Mouse (Mus musculus): ENCODE data around the gene Bace1. TPM values are rescaled to one million over a fixed set of nuclear protein-coding genes. Genes with fewer than 3 reads are reported as not detected.

The Bace1 gene
- polyA plus RNA-seq (2016; fragmentation: Nextera tagmentation; extraction: Ambion mirVana): 35.4 and 36.5 TPM in 2 replicates

DNA sequence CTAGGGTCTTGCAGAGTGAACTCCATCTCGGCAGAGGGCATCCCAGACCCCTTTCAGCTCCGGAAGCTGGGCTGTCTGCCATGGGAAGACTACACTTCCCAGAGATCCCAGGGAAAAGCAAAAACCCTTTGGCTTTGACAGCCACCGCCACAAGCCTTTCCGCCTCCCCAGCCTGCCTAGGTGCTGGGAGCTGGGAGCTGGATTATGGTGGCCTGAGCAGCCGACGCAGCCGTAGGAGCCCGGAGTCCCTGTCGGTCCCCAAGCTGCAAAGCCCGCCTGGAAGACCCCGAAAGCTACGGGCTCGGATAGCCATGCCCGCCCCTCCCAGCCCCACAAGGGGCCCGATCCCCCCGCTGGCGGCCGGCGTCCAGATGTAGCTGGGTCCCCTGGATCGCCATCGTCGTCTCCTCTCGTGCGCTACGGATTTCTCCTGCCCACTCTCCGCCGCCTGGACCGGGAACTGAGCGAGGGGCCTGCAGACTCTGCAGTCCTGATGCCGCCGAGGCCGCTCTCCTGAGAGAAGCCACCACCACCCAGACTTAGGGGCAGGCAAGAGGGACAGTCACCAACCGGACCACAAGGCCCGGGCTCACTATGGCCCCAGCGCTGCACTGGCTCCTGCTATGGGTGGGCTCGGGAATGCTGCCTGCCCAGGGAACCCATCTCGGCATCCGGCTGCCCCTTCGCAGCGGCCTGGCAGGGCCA lies at the start of gene Bace1:
Gene Bace1 (plus strand): TSS at position 147 of the 705 bp plus-strand sequence.
- peak; percentile 92 for ATAC-seq (ENCODE audit: low FRiP score)
- H3K27ac ChIP-seq: peak within 1 kb of the TSS; percentile 5; the same call in 1 of the 2 replicates
- peak within 1 kb of the TSS; percentile 67 for H3K4me3 ChIP-seq (replicated peaks)
- peak within 1 kb of the TSS; percentile 97 for H3K4me2 ChIP-seq
- peaks cover 38% of the 10 kb centered on the region for H3K4me1 ChIP-seq
- no peaks in the 10 kb centered on the region for H3K9me3 ChIP-seq
- under 1% methylated on average over 37 of the region's 40 CpGs for WGBS
- H3K9ac ChIP-seq: peak within 1 kb of the TSS; percentile 89
- no peaks in the 10 kb centered on the region for H3K27me3 ChIP-seq
- H3K36me3 ChIP-seq (replicated peaks): no peaks in the 10 kb centered on the region

DNA sequence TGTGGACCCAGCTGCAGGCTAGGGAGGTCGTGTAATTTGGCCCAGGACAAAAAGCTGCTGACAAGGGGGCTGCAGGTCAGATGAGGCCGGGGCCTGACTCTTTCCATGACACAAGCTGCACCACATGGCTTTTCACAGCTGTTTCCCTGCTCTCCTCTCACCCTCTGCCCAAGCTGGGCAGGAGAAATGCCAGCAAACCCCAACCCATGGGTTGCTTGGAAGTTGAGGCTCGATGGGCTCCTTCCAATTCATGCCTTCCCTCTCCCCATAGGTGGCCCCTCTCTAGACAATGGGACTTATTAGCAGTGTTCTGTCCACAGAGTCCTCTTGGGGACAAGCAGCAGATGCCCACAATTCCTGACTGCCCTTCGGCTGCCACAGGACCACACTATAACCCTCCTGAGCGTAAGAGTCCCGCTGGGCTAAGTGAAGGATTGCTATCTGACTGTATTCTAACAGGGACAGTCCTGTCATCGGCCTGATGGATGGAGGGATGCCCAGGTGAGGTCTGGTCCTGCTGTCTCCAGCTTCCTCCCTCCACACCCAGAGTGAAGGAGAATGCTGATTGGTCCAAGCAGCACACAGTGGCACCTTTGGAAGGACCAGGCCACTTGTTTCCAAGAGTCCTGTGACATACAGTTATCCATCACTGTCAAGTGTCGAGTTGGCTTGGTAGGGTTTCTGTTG lies 46.8 kb upstream of the Bace1 start:
- no peaks in the 10 kb centered on the region for H3K9me3 ChIP-seq
- peaks cover 22% of the 10 kb centered on the region for H3K36me3 ChIP-seq (replicated peaks)
- H3K27me3 ChIP-seq: no peaks in the 10 kb centered on the region
- no peak overlapping the region for H3K27ac ChIP-seq
- H3K4me2 ChIP-seq: no peak overlapping the region
- 79% methylated on average over 8 of the region's 8 CpGs for WGBS
- no peak for ATAC-seq (ENCODE audit: low FRiP score)
- peaks cover 16% of the 10 kb centered on the region for H3K4me1 ChIP-seq
- no peak overlapping the region for H3K4me3 ChIP-seq (replicated peaks)
- no peak overlapping the region for H3K9ac ChIP-seq

DNA sequence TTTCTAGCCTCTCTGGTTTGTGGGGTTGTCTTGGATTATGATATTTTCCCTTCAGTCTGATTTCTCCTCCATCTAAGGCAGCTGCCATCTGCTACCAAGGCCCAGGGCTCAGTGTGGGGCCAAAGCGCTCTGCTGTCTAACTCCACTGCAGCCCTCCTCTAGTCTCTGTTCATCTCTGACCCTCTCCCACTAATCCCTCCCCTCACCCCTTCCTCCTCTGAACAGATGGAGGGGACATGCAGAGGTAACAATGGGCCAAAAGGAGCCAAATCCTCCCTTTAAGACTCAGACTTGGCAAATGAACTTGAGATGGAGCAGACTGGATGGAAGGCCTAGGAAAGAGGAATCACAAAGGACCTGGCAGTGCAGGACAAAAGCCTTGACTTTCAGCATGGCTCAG lies 46.1 kb upstream of the Bace1 start:
- no peak overlapping the region for H3K4me3 ChIP-seq (replicated peaks)
- no peaks in the 10 kb centered on the region for H3K27me3 ChIP-seq
- peaks cover 22% of the 10 kb centered on the region for H3K36me3 ChIP-seq (replicated peaks)
- no peaks in the 10 kb centered on the region for H3K9me3 ChIP-seq
- 84% methylated on average over 1 of the region's 1 CpGs for WGBS
- no peak for ATAC-seq (ENCODE audit: low FRiP score)
- H3K4me2 ChIP-seq: no peak overlapping the region
- peak overlapping the region; percentile 64; the same call in 1 of the 2 replicates for H3K27ac ChIP-seq
- H3K4me1 ChIP-seq: peaks cover 16% of the 10 kb centered on the region
- H3K9ac ChIP-seq: no peak overlapping the region

DNA sequence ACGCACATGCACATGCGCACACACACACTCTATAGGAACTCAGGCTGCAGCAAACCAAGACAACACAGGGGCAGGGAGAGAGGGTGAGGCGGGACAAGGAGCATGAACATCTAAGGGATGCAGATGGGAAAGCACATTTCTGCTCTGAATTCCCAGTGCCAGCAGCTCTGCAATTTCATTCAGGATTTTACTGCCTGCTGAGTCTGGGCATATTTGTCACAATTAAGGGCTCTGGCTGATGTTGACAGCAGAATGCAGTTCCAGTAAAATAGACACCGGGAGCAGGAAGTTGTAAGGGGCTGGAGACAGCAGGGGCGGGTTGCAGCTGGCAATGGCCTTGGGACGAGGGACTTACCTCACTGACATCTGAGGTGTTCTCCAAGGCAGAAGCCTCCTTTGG lies 44.7 kb upstream of the Bace1 start:
- no peaks in the 10 kb centered on the region for H3K27me3 ChIP-seq
- no peaks in the 10 kb centered on the region for H3K9me3 ChIP-seq
- no peak overlapping the region for H3K4me3 ChIP-seq (replicated peaks)
- no peak overlapping the region for H3K4me2 ChIP-seq
- 0 out of 2 replicates have a peak overlapping the region, but pooled peaks have one; percentile 31 for H3K27ac ChIP-seq
- no peak overlapping the region for H3K9ac ChIP-seq
- ATAC-seq (ENCODE audit: low FRiP score): no peak
- 85% methylated on average over 6 of the region's 6 CpGs for WGBS
- peaks cover 22% of the 10 kb centered on the region for H3K36me3 ChIP-seq (replicated peaks)
- peaks cover 26% of the 10 kb centered on the region for H3K4me1 ChIP-seq

DNA sequence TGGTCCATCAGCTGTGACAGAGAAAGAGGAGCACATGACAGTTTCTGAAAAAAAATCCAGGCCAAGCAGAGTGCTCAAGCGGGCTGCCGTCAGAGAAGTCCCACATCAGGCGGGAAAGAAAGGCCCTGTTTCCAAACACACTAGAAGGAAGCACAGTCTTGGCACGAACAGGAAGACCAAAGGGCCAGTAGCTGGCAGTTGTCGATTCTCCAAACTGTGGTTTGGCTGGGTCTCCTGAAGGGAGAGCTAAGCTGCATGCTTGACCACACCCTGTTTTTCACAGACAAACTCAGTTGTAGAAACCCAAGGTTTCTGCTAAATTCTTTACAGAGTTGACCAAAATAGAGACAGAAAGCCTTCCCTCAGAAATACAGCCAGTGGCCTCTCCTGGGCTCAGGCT lies 42.7 kb upstream of the Bace1 start:
- peaks cover 20% of the 10 kb centered on the region for H3K36me3 ChIP-seq (replicated peaks)
- H3K9me3 ChIP-seq: no peaks in the 10 kb centered on the region
- no peak overlapping the region for H3K4me3 ChIP-seq (replicated peaks)
- no peak overlapping the region for H3K27ac ChIP-seq
- no peak for ATAC-seq (ENCODE audit: low FRiP score)
- WGBS: 88% methylated on average over 5 of the region's 5 CpGs
- no peak overlapping the region for H3K9ac ChIP-seq
- no peaks in the 10 kb centered on the region for H3K27me3 ChIP-seq
- no peak overlapping the region for H3K4me2 ChIP-seq
- H3K4me1 ChIP-seq: peaks cover 26% of the 10 kb centered on the region

DNA sequence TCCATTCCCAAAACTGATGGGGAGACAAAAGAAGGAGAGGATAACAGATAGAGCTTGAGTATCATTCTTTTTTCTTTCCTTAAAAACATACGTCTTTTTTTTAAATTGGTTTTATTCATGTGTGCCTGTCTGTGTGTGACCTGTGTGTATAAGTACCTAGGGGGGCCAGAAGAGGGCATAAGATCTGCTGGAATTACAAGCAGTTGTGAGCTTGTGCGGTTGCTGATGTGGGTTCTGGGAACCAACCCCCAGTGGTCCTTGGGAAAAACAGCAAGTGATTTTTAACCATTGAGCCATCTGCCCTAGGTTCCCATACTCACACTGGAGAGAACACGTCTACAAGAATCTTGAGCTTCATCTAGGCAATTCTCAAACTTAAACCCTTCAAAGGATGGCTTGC lies 41.1 kb upstream of the Bace1 start:
- H3K36me3 ChIP-seq (replicated peaks): peaks cover 25% of the 10 kb centered on the region
- peaks cover 24% of the 10 kb centered on the region for H3K4me1 ChIP-seq
- H3K27ac ChIP-seq: no peak overlapping the region
- no peak overlapping the region for H3K4me3 ChIP-seq (replicated peaks)
- H3K9me3 ChIP-seq: no peaks in the 10 kb centered on the region
- ATAC-seq (ENCODE audit: low FRiP score): no peak
- no peak overlapping the region for H3K4me2 ChIP-seq
- no peak overlapping the region for H3K9ac ChIP-seq
- H3K27me3 ChIP-seq: no peaks in the 10 kb centered on the region
- WGBS: 78% methylated on average over 3 of the region's 3 CpGs

DNA sequence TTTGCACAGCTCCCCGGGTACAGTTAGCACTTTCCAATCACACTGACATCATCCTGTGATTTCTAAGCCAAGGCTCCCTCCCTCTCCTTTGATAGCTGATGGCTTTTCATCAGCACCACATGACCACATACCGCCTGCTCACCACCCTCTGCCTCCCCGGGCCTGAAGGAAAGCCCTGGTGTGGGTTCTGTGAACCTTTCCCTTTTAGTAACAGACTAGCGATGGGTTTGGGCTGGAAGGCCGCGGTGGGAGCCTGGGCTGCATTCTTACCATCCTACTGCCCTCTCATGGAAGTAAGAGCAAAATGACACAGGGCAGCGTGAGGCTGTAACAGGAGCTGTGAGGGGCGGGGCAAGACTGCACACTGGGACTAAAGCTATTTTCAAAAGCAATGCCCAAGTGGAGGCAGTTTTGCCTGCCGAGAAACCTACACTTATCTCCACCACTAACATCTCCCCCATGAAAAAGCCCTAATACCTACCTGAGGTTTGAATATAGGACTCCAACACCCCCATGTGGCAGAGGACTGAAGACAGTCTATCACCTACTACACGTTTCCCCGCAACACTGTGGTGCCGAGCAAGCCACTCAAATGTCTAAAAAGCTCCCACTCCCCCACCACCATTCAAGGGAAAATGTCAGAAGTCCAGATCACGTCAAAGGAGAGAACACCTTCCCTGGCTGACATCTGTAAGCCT lies 39.8 kb upstream of the Bace1 start:
- Histone ChIP-seq H3K27me3 (no peaks in the 10 kb centered on the region), H3K36me3 (replicated peaks) (peaks cover 22% of the 10 kb centered on the region), H3K4me2 (peak overlapping the region; percentile 15; the same call in 1 of the 2 replicates), H3K4me1 (peaks cover 19% of the 10 kb centered on the region), H3K9me3 (no peaks in the 10 kb centered on the region), H3K4me3 (replicated peaks) (no peak overlapping the region), H3K9ac (no peak overlapping the region; the same call in 1 of the 2 replicates), H3K27ac (peak overlapping the region; percentile 63)
- peak; percentile 81 for ATAC-seq (ENCODE audit: low FRiP score)
- 13% methylated on average over 13 of the region's 13 CpGs for WGBS

DNA sequence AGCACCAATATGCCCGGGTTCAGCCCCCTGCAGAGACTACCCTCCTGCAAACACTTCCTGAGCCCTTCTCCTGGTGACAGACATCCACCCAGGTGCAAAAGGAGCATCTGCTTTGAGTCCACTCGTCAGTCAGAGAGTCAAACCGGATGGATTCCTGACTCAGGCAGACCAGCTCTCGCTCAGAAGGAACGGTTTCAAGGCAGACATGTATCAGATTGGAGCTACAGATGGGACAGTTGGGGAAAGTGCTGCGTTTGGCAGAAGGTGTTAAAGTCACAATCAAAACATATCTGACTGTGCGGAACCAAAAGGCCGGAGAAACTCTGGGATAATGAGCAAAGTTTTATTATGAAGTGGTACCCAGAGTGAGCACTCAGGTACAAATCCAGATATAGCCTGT lies 39.0 kb upstream of the Bace1 start:
- H3K4me2 ChIP-seq: no peak overlapping the region
- no peak for ATAC-seq (ENCODE audit: low FRiP score)
- peaks cover 16% of the 10 kb centered on the region for H3K4me1 ChIP-seq
- H3K27me3 ChIP-seq: no peaks in the 10 kb centered on the region
- H3K9ac ChIP-seq: no peak overlapping the region
- WGBS: 80% methylated on average over 8 of the region's 8 CpGs
- peak overlapping the region; percentile 63; the same call in 1 of the 2 replicates for H3K27ac ChIP-seq
- peaks cover 22% of the 10 kb centered on the region for H3K36me3 ChIP-seq (replicated peaks)
- H3K9me3 ChIP-seq: no peaks in the 10 kb centered on the region
- H3K4me3 ChIP-seq (replicated peaks): no peak overlapping the region

DNA sequence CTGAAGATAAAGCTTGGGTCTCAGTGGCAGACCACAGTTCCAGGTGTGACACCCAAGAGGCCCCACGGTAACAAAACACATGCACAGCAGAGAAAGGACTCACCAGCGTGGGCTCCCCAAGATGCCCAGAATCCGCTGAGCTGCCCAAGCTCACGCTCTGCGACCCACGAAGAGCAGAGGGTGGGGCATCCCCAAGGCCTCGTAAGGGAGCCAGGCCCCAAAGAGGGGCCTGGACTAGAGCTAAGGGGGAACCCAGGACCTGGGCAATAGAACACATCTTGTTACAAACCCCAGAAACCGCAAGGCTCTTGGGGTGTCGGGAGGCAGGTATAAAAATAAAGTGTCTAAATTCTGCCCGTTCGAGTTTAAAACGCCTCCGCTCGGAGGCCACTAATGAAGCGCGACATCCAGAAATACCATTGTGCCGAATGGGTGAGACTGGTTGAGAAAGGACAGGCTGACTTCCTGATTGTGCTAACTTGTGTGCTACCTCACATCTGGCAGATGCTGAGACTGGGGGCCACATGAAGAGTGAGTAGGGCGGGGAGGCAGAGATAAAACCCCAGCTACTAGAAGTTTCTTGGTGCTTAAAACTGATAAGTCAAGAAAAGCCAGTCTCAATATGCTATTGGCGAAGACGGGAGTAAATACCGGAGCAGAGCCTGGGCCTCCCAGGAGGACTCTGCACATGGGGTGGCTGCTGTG lies 35.2 kb upstream of the Bace1 start:
- WGBS: 88% methylated on average over 21 of the region's 21 CpGs
- Histone ChIP-seq H3K4me1 (peaks cover 11% of the 10 kb centered on the region), H3K27ac (no peak overlapping the region), H3K4me3 (replicated peaks) (no peak overlapping the region), H3K9me3 (no peaks in the 10 kb centered on the region), H3K4me2 (no peak overlapping the region), H3K36me3 (replicated peaks) (peaks cover 47% of the 10 kb centered on the region), H3K27me3 (no peaks in the 10 kb centered on the region), H3K9ac (no peak overlapping the region)
- no peak for ATAC-seq (ENCODE audit: low FRiP score)

DNA sequence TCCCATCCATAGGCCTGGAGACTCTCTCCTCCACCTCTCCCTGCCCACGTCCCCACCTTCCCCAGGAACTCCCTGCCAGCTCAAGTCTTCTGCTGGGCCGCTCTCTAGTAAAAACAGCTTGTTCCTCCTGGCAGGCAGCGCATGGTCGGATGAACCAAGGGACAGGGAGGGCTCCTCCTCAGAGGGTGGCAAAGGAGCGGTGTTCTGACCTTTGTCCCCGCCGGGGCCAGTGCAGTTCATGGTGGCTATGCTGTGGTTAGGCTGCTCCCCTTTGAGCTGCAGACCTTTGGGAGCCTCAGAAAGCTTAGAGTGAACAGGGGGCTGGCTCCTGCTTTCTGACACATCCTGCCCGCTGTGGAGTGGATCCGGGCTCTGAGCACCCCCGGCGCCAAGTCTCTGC lies 31.5 kb upstream of the Bace1 start:
- no peak for ATAC-seq (ENCODE audit: low FRiP score)
- H3K9ac ChIP-seq: no peak overlapping the region

DNA sequence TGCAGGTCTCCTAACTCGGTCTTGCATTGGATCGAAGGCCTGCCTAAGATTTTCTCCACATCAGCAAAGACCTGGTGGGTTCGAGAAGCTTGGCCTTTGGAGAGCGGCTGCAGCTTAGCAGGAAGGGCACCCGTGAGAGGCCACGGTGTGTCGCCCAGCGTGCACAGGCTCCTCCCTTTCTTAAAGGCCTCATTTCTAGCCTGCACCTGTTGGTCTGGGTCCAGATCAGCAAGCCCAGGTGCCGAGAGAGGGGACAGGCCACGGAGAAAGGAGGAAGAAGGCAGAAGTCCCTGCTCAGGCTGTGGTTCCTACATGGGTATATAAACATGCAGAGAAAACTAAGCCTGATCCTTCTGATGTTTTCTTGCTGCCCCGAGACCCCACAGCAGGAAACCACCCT lies 31.0 kb upstream of the Bace1 start:
- H3K9ac ChIP-seq: no peak overlapping the region
- H3K36me3 ChIP-seq (replicated peaks): peaks cover 40% of the 10 kb centered on the region
- H3K9me3 ChIP-seq: no peaks in the 10 kb centered on the region
- H3K4me3 ChIP-seq (replicated peaks): no peak overlapping the region
- WGBS: 89% methylated on average over 11 of the region's 11 CpGs
- no peak overlapping the region for H3K27ac ChIP-seq
- ATAC-seq (ENCODE audit: low FRiP score): no peak
- H3K27me3 ChIP-seq: no peaks in the 10 kb centered on the region
- H3K4me2 ChIP-seq: no peak overlapping the region
- no peaks in the 10 kb centered on the region for H3K4me1 ChIP-seq

More for the DNA sequence above, 31.5 kb upstream of the Bace1 start:
- WGBS: 92% methylated on average over 11 of the region's 11 CpGs
- Histone ChIP-seq H3K4me3 (replicated peaks) (no peak overlapping the region), H3K9me3 (no peaks in the 10 kb centered on the region), H3K27ac (no peak overlapping the region), H3K36me3 (replicated peaks) (peaks cover 40% of the 10 kb centered on the region), H3K27me3 (no peaks in the 10 kb centered on the region), H3K4me1 (no peaks in the 10 kb centered on the region), H3K4me2 (no peak overlapping the region)

DNA sequence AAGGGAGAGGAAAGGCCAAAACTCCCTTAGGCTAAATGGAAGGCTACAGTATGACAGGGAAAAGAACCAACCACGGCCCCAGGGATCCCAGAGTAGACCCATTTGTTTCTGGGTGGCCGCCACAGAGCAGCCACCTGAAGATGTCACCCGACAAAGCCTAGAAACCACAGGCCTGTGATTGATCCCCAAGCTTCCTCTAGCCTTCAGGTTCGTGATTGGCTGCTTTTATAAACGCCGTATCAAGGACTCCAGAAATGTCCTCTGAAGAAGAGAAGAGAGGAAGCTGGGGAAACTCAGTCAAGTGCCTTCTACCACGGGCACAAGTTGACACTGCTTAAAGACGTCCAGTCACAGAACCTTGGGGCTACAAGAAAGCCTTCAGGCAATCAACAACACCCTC lies 30.6 kb upstream of the Bace1 start:
- no peak for ATAC-seq (ENCODE audit: low FRiP score)
- H3K4me3 ChIP-seq (replicated peaks): no peak overlapping the region
- H3K9me3 ChIP-seq: no peaks in the 10 kb centered on the region
- H3K36me3 ChIP-seq (replicated peaks): peaks cover 42% of the 10 kb centered on the region
- no peak overlapping the region for H3K27ac ChIP-seq
- WGBS: 89% methylated on average over 8 of the region's 8 CpGs
- no peak overlapping the region for H3K4me2 ChIP-seq
- H3K27me3 ChIP-seq: no peaks in the 10 kb centered on the region
- no peaks in the 10 kb centered on the region for H3K4me1 ChIP-seq
- no peak overlapping the region for H3K9ac ChIP-seq

All from forebrain, embryonic 12.5 days (tissue).